Mouse (Mus musculus) gonadal fat pad, adult 2 months (tissue): ENCODE data around the gene Adgre5. TPM values are rescaled to one million over a fixed set of nuclear protein-coding genes. Genes with fewer than 3 reads are reported as not detected.

Source experiments
- DNase-seq: peaks from one replicate; pipeline ENCODE4 v3.0.0-alpha.2; 2012; ENCODE audit warnings: low read depth
- polyA plus RNA-seq: library from polyadenylated mRNA; depleted of rRNA; stranded (reverse); fragments of >200 nt; gene quantifications from 2 replicates; pipeline ENCODE4 v1.2.3, GENCODE M21; 2012; rRNA removed

Gene Adgre5
- polyA plus RNA-seq, 1 experiment = 176 TPM

DNA sequence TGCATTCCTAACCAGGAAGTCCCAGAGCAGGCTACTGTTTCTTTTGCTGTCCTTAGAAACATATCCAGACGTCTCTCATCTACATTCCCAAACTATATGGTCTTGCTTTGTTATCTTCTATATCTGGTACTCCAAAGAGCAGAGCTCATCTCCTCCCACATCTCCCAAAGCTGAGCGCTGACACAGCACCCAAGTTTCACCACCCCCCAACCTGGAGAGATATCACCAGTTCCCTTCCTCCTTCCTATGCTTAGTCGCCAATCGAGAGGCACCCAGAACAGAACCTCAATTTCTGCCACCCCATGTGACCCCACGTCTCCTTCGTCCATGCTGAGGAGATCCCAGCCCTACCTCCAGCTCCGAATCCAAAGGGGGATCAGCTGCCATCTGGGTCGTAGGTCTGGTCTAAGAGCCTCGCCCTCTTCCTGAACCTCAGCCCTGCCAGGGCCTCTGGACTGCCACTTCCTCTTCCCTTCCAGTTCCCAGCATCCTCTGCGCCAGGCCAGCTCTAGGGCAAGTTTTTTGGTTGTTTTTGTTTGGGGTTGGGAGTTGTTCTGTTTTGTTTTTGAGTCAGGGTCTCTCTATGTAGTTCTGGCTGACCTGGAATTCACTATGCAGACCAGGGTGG, 47.4 kb downstream of the Adgre5 start:
- no peak for DNase-seq

DNA sequence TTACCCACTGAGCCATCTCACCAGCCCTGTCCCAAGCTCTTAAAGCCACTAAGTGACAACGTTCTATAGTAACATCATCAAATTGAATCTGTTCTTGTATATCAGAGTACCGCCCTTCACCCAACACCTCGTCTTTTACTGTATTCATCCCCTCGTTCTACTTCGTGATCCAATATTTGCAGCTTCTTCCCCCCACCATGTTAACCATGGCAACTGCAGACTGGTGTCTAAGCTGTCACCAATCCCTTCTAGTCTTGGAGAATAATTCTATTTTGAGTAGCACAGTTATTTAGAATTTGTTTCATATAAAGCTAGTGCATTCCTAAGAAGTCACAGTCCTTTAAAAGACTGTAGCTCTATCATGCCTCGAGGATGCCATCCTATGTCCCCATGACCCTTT, 51.9 kb downstream of the Adgre5 start:
- no peak for DNase-seq

GRCm38 (mm10) chr8:83684517-83684916, 56.6 kb downstream of the Adgre5 start:
- no peak for DNase-seq

DNA sequence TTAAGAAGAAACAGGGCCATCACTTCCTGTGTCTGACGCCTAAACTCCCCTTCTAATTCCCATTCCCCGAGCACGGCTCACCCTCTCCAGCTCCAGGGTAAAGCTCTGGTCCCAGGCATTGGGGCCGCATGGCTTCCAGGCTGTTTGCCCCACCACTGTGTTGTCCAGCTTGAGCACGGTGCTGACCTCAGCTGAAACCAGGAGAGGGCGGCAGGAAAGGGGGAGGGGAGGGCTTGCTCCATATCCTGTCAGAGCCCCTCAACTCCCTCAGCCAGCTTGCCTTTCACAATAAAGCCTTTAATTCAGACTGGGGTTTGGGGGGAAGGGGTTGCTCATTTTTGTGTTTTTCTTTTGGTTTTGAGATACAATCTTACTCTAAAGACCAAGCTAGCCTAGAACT, 60.0 kb downstream of the Adgre5 start:
- no peak for DNase-seq

DNA sequence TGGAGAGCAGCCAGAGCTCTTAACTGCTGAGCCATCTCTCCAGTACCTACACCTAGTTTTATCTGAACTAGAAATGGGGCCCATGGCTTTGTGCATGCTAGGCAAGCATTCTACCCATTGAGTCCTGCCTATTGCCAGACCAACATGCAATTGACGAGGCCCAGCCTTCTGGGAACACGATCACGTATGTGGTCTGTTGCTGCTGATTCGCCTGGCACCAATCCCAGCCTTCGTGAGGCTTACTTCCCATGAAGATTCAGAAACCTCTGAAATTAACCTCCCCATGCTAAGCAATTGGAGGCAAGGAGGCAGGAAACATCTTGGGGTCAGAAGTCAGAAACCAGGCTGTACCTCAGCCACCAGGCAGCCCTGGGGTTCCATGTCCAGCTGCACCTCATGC, 60.5 kb downstream of the Adgre5 start:
- no peak for DNase-seq

- no peak for DNase-seq
Measured at GRCm38 (mm10) chr8:83679866-83680265, 61.3 kb downstream of the Adgre5 start.

- DNase-seq = no peak
Measured at GRCm38 (mm10) chr8:83674497-83674896, 66.6 kb downstream of the Adgre5 start.

Other genes with a start within 250 kb of the Adgre5 start
- 0.11 TPM in 1 of 2 replicates, not detected in the other for gene Olfr370, start 205.5 kb downstream of the Adgre5 start, polyA plus RNA-seq
- gene Ndufb7, start 174.7 kb downstream of the Adgre5 start, polyA plus RNA-seq = 509 and 536 TPM in 2 replicates
- 772 and 857 TPM in 2 replicates for gene Tecr, start 133.4 kb downstream of the Adgre5 start, polyA plus RNA-seq
- gene Dnajb1, start 133.1 kb downstream of the Adgre5 start, polyA plus RNA-seq = 36.0 and 40.6 TPM in 2 replicates
- 95.2 and 110 TPM in 2 replicates for gene Gipc1, start 88.6 kb downstream of the Adgre5 start, polyA plus RNA-seq
- gene Ptger1, start 74.6 kb downstream of the Adgre5 start, polyA plus RNA-seq = 1.3 and 1.4 TPM in 2 replicates
- 63.3 and 63.6 TPM in 2 replicates for gene Pkn1, start 42.1 kb downstream of the Adgre5 start, polyA plus RNA-seq
- gene Ddx39, start 26.1 kb downstream of the Adgre5 start, polyA plus RNA-seq = 28.2 and 35.7 TPM in 2 replicates
- 66.4 and 70.0 TPM in 2 replicates for gene Adgrl1, start 158.8 kb upstream of the Adgre5 start, polyA plus RNA-seq
- gene Gm10644, start 213.9 kb upstream of the Adgre5 start, polyA plus RNA-seq = 3.2 and 3.3 TPM in 2 replicates
- 3.9 and 6.3 TPM in 2 replicates for gene Asf1b, start 214.2 kb upstream of the Adgre5 start, polyA plus RNA-seq
- 127 and 129 TPM in 2 replicates for gene Prkaca, start 231.7 kb upstream of the Adgre5 start, polyA plus RNA-seq